Mouse (Mus musculus): Measurements from ENCODE around the gene Kansl1. TPM values are rescaled to one million over a fixed set of nuclear protein-coding genes. Genes with fewer than 3 reads are reported as not detected.
A peak's percentile ranks its signal among the peaks of the same experiment; 100 is the strongest.

Kansl1 gene
- total RNA-seq, 2 experiments from 2014 or later = 19.4 to 19.7 TPM

DNA sequence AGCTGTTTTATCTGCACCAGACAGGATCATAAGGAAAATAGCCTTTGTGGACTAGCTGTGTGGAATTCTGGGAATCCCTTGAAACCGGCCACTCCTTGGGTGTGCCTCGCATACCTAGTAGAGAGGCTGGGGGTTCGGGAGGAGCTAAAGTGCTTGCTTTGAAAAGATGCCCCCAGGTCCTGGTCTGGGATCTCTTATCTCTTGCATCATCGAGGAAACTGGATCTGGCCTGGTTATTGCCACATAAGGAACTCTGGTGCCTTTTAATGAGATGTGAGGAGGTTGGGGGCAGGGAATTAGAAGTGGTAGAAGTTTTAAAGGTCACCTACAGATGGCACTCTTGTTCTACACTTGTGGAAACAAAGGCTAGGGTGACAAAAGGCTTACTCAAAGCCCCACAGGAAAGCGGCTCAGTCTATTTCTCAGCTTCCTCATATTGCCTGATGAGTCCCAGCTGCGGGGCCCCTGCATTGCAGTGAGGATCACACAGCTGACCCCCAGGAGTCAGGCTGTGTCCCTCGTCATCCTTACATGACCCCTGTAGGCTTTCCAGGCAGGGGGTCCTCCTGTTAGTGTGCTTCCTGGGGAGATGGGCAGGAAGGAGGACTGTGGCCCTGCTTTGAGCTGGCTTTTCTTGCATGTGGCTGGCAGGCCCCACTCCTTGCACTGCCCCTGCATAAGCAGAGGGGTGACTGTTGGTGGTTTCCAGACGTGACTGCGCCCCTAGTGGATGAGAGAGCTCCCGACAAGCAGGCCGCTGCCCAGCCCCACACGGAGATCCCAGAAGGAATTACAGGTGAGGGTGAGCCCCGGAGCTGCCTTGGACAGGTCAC is 179.2 kb downstream of the Kansl1 start:
- intact Hi-C loops (cut with DNase I; ENCODE audit: low total_unique reads) = no loop called here
- DNase-seq = peak; percentile 45

DNA sequence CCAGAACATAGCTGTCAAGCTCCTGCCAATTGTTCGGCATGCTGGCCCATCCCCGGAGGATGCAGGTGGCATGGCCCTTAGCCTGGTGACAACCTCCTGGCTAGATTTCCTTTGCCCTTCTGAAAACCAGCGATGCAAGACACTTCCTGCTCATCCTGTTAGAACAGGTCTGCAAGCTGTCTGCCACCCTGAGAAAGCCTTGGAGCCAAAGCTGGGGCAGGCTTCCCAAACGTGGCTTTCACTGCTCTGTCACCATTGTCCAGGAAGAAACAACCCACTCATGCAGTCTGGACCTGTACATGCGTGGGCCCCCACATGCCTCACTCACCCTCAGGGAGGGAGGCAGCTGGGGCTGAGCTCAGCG is 179.8 kb downstream of the Kansl1 start:
- intact Hi-C loops (cut with DNase I; ENCODE audit: low total_unique reads) = no loop called here
- DNase-seq = no peak

- intact Hi-C loops (cut with DNase I; ENCODE audit: low total_unique reads) = no loop called here
- no peak for DNase-seq
Measured at GRCm38 (mm10) chr11:104287113-104287512, 181.5 kb downstream of the Kansl1 start.

Small RNA genes lying within 50 kb of the gene (microRNA-seq; reads per million reads assigned to microRNA genes)
- gene Gm47315 = 0 reads per million in 2 experiments

Other genes with a start within 250 kb of the Kansl1 start
- gene Mapt, start 237.5 kb downstream of the Kansl1 start, total RNA-seq (2021) = 10 to 100 TPM; 46.1 to 56.3 TPM
- 10 to 100 TPM; 23.4 to 25.2 TPM for gene Cdc27, start 81.8 kb upstream of the Kansl1 start, total RNA-seq (2021)
- 10 to 100 TPM; 13.1 to 15.7 TPM for gene Myl4, start 81.8 kb upstream of the Kansl1 start, total RNA-seq (2021)
- 1 to 10 TPM; 2.2 to 4.0 TPM for gene Itgb3, start 139.1 kb upstream of the Kansl1 start, total RNA-seq (2021)
- under 1 TPM; 0.02 TPM for gene Gm11639, start 216.8 kb upstream of the Kansl1 start, total RNA-seq (2021)

Measured in gastrocnemius, postnatal 14 days (tissue).